Mouse (Mus musculus) liver, embryonic 14.5 days (tissue): Measurements from ENCODE around the gene B3gnt9.

Source experiments
- CTCF ChIP-seq: IDR thresholded peaks from 2 replicates; pipeline ENCODE4 v1.5.1; 2016; ENCODE audit warnings: antibody characterized with exemption, low read depth, control low read depth
- EP300 ChIP-seq: IDR thresholded peaks from 2 replicates; pipeline ENCODE4 v1.6.1; 2016; ENCODE audit warnings: antibody characterized with exemption, low read depth

DNA sequence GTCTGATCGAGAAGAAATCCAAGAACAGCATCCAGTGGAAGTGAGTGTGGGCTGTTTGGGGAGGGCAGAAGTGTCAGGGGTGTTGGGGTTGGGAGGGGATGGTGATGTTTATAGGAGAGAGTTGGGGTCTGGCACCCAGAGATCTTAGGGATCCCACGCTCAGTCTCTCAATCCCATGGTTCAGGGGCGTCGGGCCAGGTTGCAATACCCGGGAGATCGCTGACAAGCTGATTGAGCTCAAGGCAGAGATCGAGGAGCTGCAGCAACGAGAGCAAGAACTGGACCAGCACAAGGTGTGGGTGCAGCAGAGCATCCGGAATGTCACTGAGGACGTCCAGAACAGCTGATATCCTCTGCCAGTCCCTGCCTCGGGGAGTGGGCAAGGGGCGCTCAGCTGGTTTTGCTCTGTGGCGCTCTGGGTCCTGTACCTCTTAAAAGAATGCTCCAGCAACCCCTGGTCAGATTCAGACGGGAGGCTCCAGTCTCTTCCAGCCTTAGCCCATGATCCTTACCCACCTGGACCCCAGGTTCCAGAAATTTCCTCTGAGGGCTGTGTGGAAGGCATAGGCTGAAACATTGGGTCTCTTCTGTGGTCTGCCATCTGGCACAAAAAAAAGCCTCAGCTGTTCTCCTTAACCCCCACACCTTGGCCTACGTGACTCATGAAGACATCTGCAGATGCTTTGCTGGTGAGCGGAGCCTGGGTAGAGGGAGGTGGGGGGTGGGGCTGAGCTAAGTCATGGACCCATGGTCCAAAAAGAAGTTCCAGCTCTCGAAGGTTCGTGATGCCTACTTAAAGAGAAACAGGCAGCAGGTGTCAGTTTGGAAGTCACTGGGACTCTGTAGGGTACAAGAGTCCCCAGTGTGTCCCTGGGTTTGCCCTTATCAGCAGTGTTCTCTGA lies 43.6 kb upstream of the B3gnt9 start:
- no peak for TF ChIP-seq CTCF
- no peak for TF ChIP-seq EP300
